Mouse (Mus musculus) urinary bladder, adult 18-20 months (tissue): ENCODE data around the gene Gm26920.
"Not testable (repeated sequence)": the region's sequence is repeated elsewhere in the genome, so short reads cannot be mapped to it uniquely, and the experiment has no call there.

ENCODE experiments used
- DNase-seq, 2 experiments: peaks; one replicate each; pipeline ENCODE4 v3.0.0; 2022; ENCODE audit warnings: low spot score in 2 of 2, mixed read lengths in 2 of 2

Gm26920 gene

DNA sequence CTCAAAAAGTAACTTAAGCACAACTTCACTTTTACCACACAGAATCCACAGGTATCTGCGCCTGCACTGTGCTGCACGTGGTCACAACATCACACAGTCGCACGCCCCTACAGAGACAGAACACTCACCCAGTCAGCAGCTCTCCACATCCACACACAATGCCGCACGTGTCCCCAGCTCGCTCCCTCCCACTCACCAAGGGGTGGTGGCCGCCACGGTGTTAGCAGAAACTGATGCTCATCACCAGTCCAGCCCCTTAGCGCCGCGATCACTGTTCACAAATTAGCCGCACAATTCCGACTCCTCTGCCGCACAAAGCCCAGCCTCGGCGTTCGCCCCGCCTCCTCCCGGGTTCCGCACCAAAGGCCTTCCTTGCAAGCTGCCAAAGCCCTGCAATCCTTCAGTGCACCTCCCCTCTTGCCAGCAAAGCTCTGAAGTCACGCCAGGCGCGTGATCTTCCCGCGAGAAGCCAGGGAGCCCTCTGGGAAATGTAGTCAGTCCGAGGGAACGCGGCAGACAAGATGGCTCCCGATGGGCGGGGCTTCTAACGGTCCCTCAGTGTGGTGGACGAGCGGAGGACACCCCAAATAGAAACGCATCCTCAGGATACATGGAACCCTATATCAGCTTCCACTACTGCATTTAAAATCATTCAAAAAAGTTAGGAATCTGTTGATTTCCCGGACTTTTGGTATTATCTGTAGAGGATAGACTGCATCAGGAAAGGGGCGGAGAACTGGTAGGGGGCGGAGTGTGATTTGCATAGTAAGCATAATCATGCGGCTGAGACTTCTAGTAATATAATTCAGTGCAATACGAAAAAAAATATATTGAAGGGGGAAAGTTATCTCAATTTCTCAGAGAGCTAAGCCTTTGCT lies at the start of gene Gm26920, which contains the start of gene Zfp566:
TSS of gene Gm26920 (minus strand) at position 319 of the 878 bp plus-strand sequence.
TSS of gene Zfp566 (minus strand) at position 436 of the 878 bp plus-strand sequence.
- DNase-seq = peak; percentile 93 to 97

GRCm38 (mm10) chr7:30136826-30137225 lies 46.6 kb upstream of the Gm26920 start:
- DNase-seq = no peak

DNA sequence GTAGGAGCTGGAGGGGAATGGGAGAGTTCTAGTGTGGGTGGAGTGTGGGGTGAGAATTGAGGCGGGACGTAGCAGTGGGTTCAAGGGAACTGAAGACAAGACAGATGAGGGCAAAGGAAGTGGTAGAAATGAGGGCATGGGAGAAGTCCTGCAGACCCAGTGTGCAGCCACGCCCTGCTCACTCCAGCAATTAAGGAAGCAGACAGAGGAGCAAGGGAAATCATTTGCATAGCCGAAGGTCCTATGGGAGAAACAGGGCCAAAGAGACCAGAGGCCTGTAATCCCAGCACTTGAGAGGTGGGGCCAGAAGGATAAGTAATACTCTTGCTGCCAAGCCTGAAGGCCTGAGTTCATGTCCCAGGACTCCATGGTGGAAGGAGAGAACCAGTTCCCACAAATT lies 42.2 kb upstream of the Gm26920 start:
- no peak for DNase-seq

GRCm38 (mm10) chr7:30129900-30130299 lies 39.7 kb upstream of the Gm26920 start:
- no peak for DNase-seq

DNA sequence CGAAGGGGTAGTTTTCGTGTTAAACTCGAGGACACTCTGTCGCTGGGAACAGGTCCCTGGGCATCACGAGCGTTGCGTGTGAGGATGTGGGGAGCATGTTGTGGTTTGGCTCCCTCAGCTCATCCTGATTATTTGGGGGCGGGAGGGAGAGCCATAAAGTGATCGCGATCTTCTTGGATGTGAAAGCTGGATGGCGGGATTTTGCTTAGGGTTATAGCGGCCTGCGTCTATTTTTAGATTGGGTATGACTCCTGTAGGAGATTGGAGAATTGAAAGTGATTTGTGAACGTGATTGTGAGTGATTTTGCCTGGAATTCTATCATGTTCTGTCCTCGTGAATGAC lies 31.9 kb upstream of the Gm26920 start:
- DNase-seq = no peak

GRCm38 (mm10) chr7:30121308-30122187 lies 31.3 kb upstream of the Gm26920 start, which contains the start of gene Zfp382:
TSS of gene Zfp382 (plus strand) at chr7:30121942.
- peak; percentile 66 to 83 for DNase-seq

DNA sequence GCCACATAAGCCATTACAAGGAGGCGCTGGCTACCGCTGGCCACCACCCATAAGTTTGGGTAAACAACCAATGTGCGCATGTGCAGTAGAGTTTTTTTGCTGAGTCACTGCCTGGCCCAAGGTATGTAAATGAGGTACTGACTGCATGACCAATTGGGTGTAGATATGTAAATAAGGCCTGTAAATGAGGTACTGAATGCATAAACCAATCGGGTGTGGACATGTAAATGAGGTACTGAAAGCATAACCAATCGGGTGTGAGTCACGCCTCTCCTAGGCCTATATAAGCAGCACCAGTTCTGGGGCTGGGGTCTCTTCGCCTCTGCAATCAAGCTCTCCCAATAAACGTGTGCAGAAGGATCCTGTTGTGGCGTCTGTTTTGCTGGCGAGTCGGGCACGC lies 27.7 kb upstream of the Gm26920 start:
- not testable (repeated sequence) for DNase-seq

GRCm38 (mm10) chr7:30116076-30116475 lies 25.9 kb upstream of the Gm26920 start:
- DNase-seq = no peak

DNA sequence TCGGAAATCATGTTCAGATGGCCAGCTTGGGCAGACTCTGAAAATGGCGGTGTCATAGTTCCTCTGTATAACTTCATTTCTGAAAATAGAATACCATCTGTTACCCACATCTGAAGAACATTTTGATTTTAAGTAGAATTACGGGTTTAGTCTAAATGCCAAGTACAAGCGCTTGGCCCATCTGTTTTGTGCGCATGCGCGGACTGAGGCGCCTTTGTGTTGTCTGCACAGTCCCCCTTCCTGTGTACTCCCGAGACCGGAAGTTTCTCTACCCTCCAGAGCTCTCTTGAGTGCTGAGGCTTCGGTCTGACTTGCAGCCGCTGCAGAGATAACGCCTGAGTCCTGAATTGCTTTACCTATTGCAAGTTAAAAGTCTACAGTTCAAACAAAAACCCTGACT lies 9.1 kb upstream of the Gm26920 start:
- no peak for DNase-seq

GRCm38 (mm10) chr7:30095551-30096125 lies 5.4 kb upstream of the Gm26920 start:
- no peak for DNase-seq

GRCm38 (mm10) chr7:30094646-30095429 lies 4.6 kb upstream of the Gm26920 start, which contains the start of gene Zfp260:
TSS of gene Zfp260 (plus strand) at chr7:30094777.
- peak; percentile 78 to 84 for DNase-seq

GRCm38 (mm10) chr7:30093918-30094415 lies 3.8 kb upstream of the Gm26920 start:
- DNase-seq = no peak

GRCm38 (mm10) chr7:30092666-30093065 lies 2.5 kb upstream of the Gm26920 start:
- no peak for DNase-seq

- DNase-seq = peak in 1 of 2 experiments; percentile 20
These were observed 868 bp upstream of the Gm26920 start for GRCm38 (mm10) chr7:30090970-30091585.

GRCm38 (mm10) chr7:30089405-30089804 lies 805 bp downstream of the Gm26920 start:
- no peak for DNase-seq

- DNase-seq = no peak
These were observed 3.7 kb downstream of the Gm26920 start for GRCm38 (mm10) chr7:30086524-30086923.

GRCm38 (mm10) chr7:30072146-30073028 lies 17.8 kb downstream of the Gm26920 start, which contains the start of gene Zfp82:
TSS of gene Zfp82 (minus strand) at chr7:30072900.
- DNase-seq = peak; percentile 59 to 74

GRCm38 (mm10) chr7:30064622-30065021 lies 25.6 kb downstream of the Gm26920 start:
- no peak for DNase-seq

DNA sequence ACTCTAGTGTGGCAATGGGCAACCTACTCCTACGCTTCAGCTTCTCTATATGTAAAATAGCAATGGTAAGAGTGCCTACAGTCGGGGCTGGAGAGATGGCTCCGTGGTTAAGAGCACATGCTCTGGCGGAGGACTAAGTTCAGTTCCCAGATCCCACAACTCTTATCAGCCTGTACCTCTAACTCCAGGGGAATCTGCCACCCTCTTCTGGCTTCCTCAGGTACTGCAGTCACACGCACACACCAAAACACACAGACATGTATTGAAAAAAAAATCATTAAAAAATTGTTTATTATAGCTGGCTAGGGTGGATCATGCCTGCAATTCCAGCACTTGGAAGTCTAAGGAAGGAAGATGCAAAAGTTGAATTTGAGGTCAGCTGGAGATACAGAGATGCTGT lies 27.7 kb downstream of the Gm26920 start:
- DNase-seq = no peak
